Mouse (Mus musculus) thymus, adult 2 months (tissue): Measurements from ENCODE around the gene Gm45713.
"Not testable (repeated sequence)": the region's sequence is repeated elsewhere in the genome, so short reads cannot be mapped to it uniquely, and the experiment has no call there.

Experiments
- CTCF ChIP-seq: fragments of 200-500 bp; IDR thresholded peaks from 2 replicates; pipeline ENCODE4 v1.5.1; 2012; ENCODE audit warnings: mild to moderate bottlenecking, control low read depth, low read length, moderate library complexity, borderline replicate concordance; ENCODE audit not compliant: control insufficient read depth, poor library complexity, insufficient read depth; ENCODE audit errors: extremely low read depth
- POLR2A ChIP-seq: fragments of 200-500 bp; IDR thresholded peaks from 2 replicates; pipeline ENCODE4 v1.6.1; 2012; ENCODE audit warnings: mild to moderate bottlenecking, low read length, control low read depth, moderate library complexity; ENCODE audit not compliant: control insufficient read depth, poor library complexity, insufficient read depth; ENCODE audit errors: extremely low read depth

GRCm38 (mm10) chr7:45173772-45174171, 37.7 kb upstream of the Gm45713 start:
- TF ChIP-seq POLR2A, CTCF: not testable (repeated sequence)
